Mouse (Mus musculus) liver, embryonic 11.5 days (tissue): ENCODE data around the gene Spred2. TPM values are rescaled to one million over a fixed set of nuclear protein-coding genes. Genes with fewer than 3 reads are reported as not detected.

Experiments
- ATAC-seq: fragments of 200-750 bp; cut with Nextera tagmentation; replicated peaks from 2 replicates; pipeline ENCODE4 v1.8.0; 2017; ENCODE audit warnings: moderate number of reproducible peaks, mild to moderate bottlenecking, moderate TSS enrichment, moderate library complexity; ENCODE audit not compliant: low FRiP score
- DNase-seq: peaks from one replicate; pipeline ENCODE4 v3.0.0-alpha.2; 2017; ENCODE audit warnings: low spot score
- H3K27ac ChIP-seq: fragments of 300-500 bp; sonication (generic); 2 replicates; pipeline ENCODE4 v1.5.1; 2014; ENCODE audit warnings: mild to moderate bottlenecking, low read depth, low read length, control low read depth
- H3K27me3 ChIP-seq: fragments of 300-500 bp; sonication (generic); replicated peaks from 2 replicates; pipeline ENCODE4 v1.6.1; 2014; ENCODE audit warnings: low read length, mixed read lengths; ENCODE audit not compliant: control insufficient read depth, insufficient read depth
- H3K36me3 ChIP-seq: fragments of 300-500 bp; sonication (generic); 2 replicates; pipeline ENCODE4 v1.6.1; 2014; ENCODE audit warnings: mild to moderate bottlenecking, low read length, moderate library complexity, mixed read lengths; ENCODE audit not compliant: control insufficient read depth, insufficient read depth
- H3K4me1 ChIP-seq: fragments of 300-500 bp; sonication (generic); replicated peaks from 2 replicates; pipeline ENCODE4 v1.6.1; 2014; ENCODE audit warnings: low read length, mixed read lengths; ENCODE audit not compliant: control insufficient read depth, insufficient read depth
- H3K4me2 ChIP-seq: fragments of 300-500 bp; sonication (generic); 2 replicates; pipeline ENCODE4 v1.6.1; 2014; ENCODE audit warnings: mild to moderate bottlenecking, control low read depth, moderate library complexity
- H3K4me3 ChIP-seq: fragments of 300-500 bp; sonication (generic); 2 replicates; pipeline ENCODE4 v1.5.1; 2014; ENCODE audit warnings: low read depth, low read length, control low read depth
- H3K9ac ChIP-seq: fragments of 300-500 bp; sonication (generic); 2 replicates; pipeline ENCODE4 v1.6.1; 2014; ENCODE audit warnings: low read depth, low read length, control low read depth
- H3K9me3 ChIP-seq: fragments of 300-500 bp; sonication (generic); 2 replicates; pipeline ENCODE4 v1.6.1; 2016; ENCODE audit warnings: low read length, inconsistent platforms, mixed read lengths; ENCODE audit not compliant: control insufficient read depth
- WGBS: fragments of 180-500 bp; shearing (Covaris S2); extraction: QIAGEN DNeasy Blood & Tissue Kit; methylation state at CpG from one replicate; pipeline ENCODE4 v1.1.7; 2014; 5-methylcytosine and 5-hydroxymethylcytosine counted together
- polyA plus RNA-seq: library from polyadenylated mRNA; unstranded; fragments of >200 nt; fragmentation: Nextera tagmentation; extraction: Ambion mirVana; gene quantifications from 2 replicates; pipeline ENCODE4 v1.2.1, GENCODE M21; 2014

Gene Spred2
- polyA plus RNA-seq, 1 experiment from 2014 or later = 5.0 TPM

GRCm38 (mm10) chr11:19941978-19942377, 17.8 kb downstream of the Spred2 start:
- H3K9ac ChIP-seq = no peak overlapping the region
- no peak for DNase-seq
- peaks cover 6% of the 10 kb centered on the region; the same call in 1 of the 2 replicates for H3K36me3 ChIP-seq
- no peak for ATAC-seq
- peaks cover 12% of the 10 kb centered on the region for H3K4me1 ChIP-seq
- no peak overlapping the region for H3K4me3 ChIP-seq
- no peak overlapping the region for H3K27ac ChIP-seq
- H3K27me3 ChIP-seq = no peaks in the 10 kb centered on the region
- WGBS = 86% methylated on average over 4 of the region's 4 CpGs
- no peaks in the 10 kb centered on the region for H3K9me3 ChIP-seq
- no peak overlapping the region for H3K4me2 ChIP-seq

GRCm38 (mm10) chr11:19943753-19944152, 19.6 kb downstream of the Spred2 start:
- ATAC-seq (no peak), DNase-seq (no peak)
- H3K9me3 ChIP-seq = no peaks in the 10 kb centered on the region
- no peak overlapping the region for H3K9ac ChIP-seq
- WGBS = 90% methylated on average over 2 of the region's 2 CpGs
- peaks cover 6% of the 10 kb centered on the region; the same call in 1 of the 2 replicates for H3K36me3 ChIP-seq
- peaks cover 19% of the 10 kb centered on the region for H3K4me1 ChIP-seq
- H3K4me3 ChIP-seq = no peak overlapping the region
- H3K27me3 ChIP-seq = no peaks in the 10 kb centered on the region
- H3K27ac ChIP-seq = no peak overlapping the region
- H3K4me2 ChIP-seq = no peak overlapping the region

DNA sequence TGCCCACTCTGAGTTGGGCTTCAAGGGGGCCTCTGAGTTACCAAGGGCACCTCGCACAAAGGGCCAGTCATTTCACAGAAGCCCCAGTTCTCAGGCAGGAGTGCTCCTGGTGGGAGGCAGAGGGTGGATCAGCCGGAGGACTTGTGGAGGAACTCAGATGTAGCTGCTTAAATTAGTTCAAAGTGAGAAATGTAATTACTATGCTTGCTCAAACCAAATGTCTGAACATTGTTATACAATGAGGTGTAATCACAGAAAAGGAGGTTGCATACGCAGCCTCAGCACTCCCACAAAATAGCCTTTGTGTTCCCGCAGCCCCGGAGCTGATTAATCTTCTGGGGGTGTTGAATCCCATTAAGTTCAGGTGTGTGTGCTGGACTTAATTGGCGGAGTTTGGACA, 20.5 kb downstream of the Spred2 start:
- H3K4me2 ChIP-seq = no peak overlapping the region
- H3K27ac ChIP-seq = no peak overlapping the region
- H3K9me3 ChIP-seq = no peaks in the 10 kb centered on the region
- H3K4me3 ChIP-seq = no peak overlapping the region
- peaks cover 6% of the 10 kb centered on the region; the same call in 1 of the 2 replicates for H3K36me3 ChIP-seq
- 86% methylated on average over 6 of the region's 6 CpGs for WGBS
- no peaks in the 10 kb centered on the region for H3K27me3 ChIP-seq
- DNase-seq = no peak
- no peak overlapping the region for H3K9ac ChIP-seq
- ATAC-seq = no peak
- H3K4me1 ChIP-seq = peaks cover 22% of the 10 kb centered on the region

DNA sequence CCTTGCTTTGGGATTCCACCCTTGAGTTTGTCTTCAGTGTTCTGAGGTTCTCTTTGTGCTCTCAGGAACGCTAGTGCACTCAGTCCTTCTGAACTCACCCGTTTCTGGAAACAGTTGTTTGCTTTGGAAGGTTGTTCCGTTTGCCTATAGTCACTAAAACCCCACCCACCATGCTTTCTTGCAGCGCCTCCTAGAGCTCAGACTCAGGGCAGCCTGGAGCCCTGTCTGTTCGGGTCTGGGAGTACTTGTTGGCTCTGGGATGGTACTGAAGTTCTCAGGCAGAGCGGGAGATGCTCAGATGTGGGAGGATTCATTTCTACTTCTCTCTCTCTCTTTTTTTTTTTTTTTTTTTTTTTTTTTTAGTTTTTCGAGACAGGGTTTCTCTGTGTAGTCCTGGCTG, 22.5 kb downstream of the Spred2 start:
- DNase-seq = no peak
- H3K27ac ChIP-seq = no peak overlapping the region
- peaks cover 3% of the 10 kb centered on the region; the same call in 1 of the 2 replicates for H3K36me3 ChIP-seq
- no peak overlapping the region for H3K9ac ChIP-seq
- no peaks in the 10 kb centered on the region for H3K27me3 ChIP-seq
- no peak overlapping the region for H3K4me2 ChIP-seq
- no peak for ATAC-seq
- H3K9me3 ChIP-seq = no peaks in the 10 kb centered on the region
- peaks cover 31% of the 10 kb centered on the region for H3K4me1 ChIP-seq
- WGBS = 77% methylated on average over 6 of the region's 7 CpGs
- H3K4me3 ChIP-seq = no peak overlapping the region

- no peak for ATAC-seq
- no peak overlapping the region for H3K4me3 ChIP-seq
- H3K27me3 ChIP-seq = no peaks in the 10 kb centered on the region
- no peaks in the 10 kb centered on the region for H3K9me3 ChIP-seq
- peaks cover 34% of the 10 kb centered on the region for H3K4me1 ChIP-seq
- no peak overlapping the region for H3K4me2 ChIP-seq
- WGBS = 88% methylated on average over 7 of the region's 7 CpGs
- no peak overlapping the region for H3K27ac ChIP-seq
- H3K9ac ChIP-seq = no peak overlapping the region
- peaks cover 3% of the 10 kb centered on the region; the same call in 1 of the 2 replicates for H3K36me3 ChIP-seq
- no peak for DNase-seq
Measured at GRCm38 (mm10) chr11:19947626-19948135, 23.5 kb downstream of the Spred2 start.

GRCm38 (mm10) chr11:19949725-19950124, 25.6 kb downstream of the Spred2 start:
- WGBS = 78% methylated on average over 5 of the region's 5 CpGs

GRCm38 (mm10) chr11:19950169-19950568, 26.0 kb downstream of the Spred2 start:
- Histone ChIP-seq H3K27me3 (no peaks in the 10 kb centered on the region), H3K27ac (no peak overlapping the region), H3K9me3 (no peaks in the 10 kb centered on the region), H3K4me2 (no peak overlapping the region), H3K36me3 (peaks cover 3% of the 10 kb centered on the region; the same call in 1 of the 2 replicates), H3K4me3 (no peak overlapping the region), H3K4me1 (peaks cover 45% of the 10 kb centered on the region), H3K9ac (no peak overlapping the region)
- no peak for DNase-seq
- 81% methylated on average over 8 of the region's 8 CpGs for WGBS
- ATAC-seq = no peak

More at GRCm38 (mm10) chr11:19949725-19950124, 25.6 kb downstream of the Spred2 start:
- DNase-seq (no peak), ATAC-seq (no peak)
- H3K27ac ChIP-seq = no peak overlapping the region
- H3K9me3 ChIP-seq = no peaks in the 10 kb centered on the region
- H3K4me2 ChIP-seq = no peak overlapping the region
- no peak overlapping the region for H3K4me3 ChIP-seq
- H3K36me3 ChIP-seq = peaks cover 3% of the 10 kb centered on the region; the same call in 1 of the 2 replicates
- no peaks in the 10 kb centered on the region for H3K27me3 ChIP-seq
- peaks cover 42% of the 10 kb centered on the region for H3K4me1 ChIP-seq
- no peak overlapping the region for H3K9ac ChIP-seq

- WGBS = 18% methylated on average over 8 of the region's 8 CpGs
- H3K27me3 ChIP-seq = no peaks in the 10 kb centered on the region
- no peak for DNase-seq
- no peak for ATAC-seq
- no peaks in the 10 kb centered on the region for H3K36me3 ChIP-seq
- no peak overlapping the region for H3K9ac ChIP-seq
- H3K4me2 ChIP-seq = no peak overlapping the region
- H3K9me3 ChIP-seq = no peaks in the 10 kb centered on the region
- H3K4me1 ChIP-seq = peaks cover 48% of the 10 kb centered on the region
- H3K27ac ChIP-seq = no peak overlapping the region
- H3K4me3 ChIP-seq = no peak overlapping the region
Measured at GRCm38 (mm10) chr11:19952963-19953362, 28.8 kb downstream of the Spred2 start.

GRCm38 (mm10) chr11:19953919-19954318, 29.7 kb downstream of the Spred2 start:
- ATAC-seq (no peak), DNase-seq (no peak)
- Histone ChIP-seq H3K9me3 (no peaks in the 10 kb centered on the region), H3K36me3 (no peaks in the 10 kb centered on the region), H3K27ac (no peak overlapping the region), H3K4me3 (no peak overlapping the region), H3K27me3 (no peaks in the 10 kb centered on the region), H3K4me1 (peaks cover 43% of the 10 kb centered on the region), H3K4me2 (no peak overlapping the region), H3K9ac (no peak overlapping the region)
- whole genome bisulfite sequencing = 89% methylated on average over 7 of the region's 7 CpGs
